In the genomic region with DNA sequence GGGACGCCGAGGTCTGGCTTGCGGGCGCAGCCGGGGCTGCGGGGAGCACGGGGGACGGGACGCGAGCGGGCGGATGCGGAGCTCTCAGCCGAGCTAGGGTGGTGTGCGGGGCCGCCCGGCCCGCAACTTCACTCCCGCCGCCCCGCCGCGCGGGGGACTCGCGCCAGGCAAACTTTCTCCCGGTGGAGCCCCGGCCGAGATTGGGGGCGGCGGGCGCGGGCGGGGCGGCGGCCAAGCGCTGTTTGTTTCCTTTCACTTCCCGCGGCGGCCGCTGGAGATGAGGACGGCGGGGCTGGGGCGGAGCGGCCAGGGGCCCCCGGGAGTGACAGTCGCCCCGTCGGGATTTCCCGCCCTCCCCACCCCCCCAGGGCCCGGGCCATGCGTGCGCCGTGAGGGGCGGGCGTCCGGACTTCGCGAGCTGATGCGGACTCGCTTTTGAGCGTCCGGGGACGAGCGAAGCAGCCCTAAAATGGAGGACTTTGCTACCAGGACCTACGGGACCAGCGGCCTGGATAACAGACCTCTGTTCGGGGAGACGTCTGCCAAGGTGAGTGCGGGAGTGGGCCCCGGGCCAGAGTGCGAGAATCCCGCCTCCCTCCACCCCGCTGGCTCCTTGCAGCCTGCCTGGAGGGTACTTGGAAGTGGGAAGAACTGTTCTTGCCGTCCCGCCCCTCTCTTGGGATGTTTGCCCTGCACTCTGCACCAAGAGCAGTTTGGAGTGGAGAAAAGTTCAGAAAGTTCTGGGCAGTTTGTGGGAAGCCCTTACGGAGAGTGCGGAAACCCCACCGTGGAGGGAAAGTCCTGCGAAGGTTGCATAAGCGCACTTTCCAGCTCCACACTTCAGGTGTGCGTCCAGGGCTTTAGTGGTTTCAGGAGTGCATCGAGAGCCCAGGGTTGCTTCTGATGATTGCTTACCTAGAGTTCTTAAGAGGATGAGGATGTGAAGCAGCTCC, we compare ENCODE assay signal across 8 mouse cellular contexts. TPM values are rescaled to one million over a fixed set of nuclear protein-coding genes. Genes with fewer than 3 reads are reported as not detected.
A peak's percentile ranks its signal among the peaks of the same experiment; 100 is the strongest.
DNase-seq lines count a peak whose midpoint lies in the region; ATAC-seq lines count a peak whose summit lies in the region.

No protein-coding gene starts in this region.

- H3K36me3 ChIP-seq in intestine, embryonic 16.5 days (ENCODE audit: control insufficient read depth, insufficient read depth, low read length) = no peaks in the 10 kb centered on the region
- H3K36me3 ChIP-seq in neural tube, embryonic 12.5 days = no peaks in the 10 kb centered on the region

- peak overlapping the region; percentile 89 for H3K9ac ChIP-seq in intestine, embryonic 16.5 days (ENCODE audit: low read depth, low read length)
- H3K9ac ChIP-seq in neural tube, embryonic 12.5 days = peak overlapping the region; percentile 77

- H3K4me1 ChIP-seq in intestine, embryonic 16.5 days (ENCODE audit: control insufficient read depth, insufficient read depth, low read length) = peaks cover 11% of the 10 kb centered on the region; the same call in 1 of the 2 replicates
- peaks cover 9% of the 10 kb centered on the region; the same call in 1 of the 2 replicates for H3K4me1 ChIP-seq in neural tube, embryonic 12.5 days

- H3K27ac ChIP-seq in intestine, embryonic 16.5 days (ENCODE audit: low read length) = peak overlapping the region; percentile 60
- 0 out of 2 replicates have a peak overlapping the region, but pooled peaks have one; percentile 7 for H3K27ac ChIP-seq in neural tube, embryonic 12.5 days

- ATAC-seq in activated CD4-positive, CD25-positive, alpha-beta regulatory T cell, adult 4 months = peak; percentile 41
- ATAC-seq in intestine, embryonic 16.5 days = peak; percentile 89
- peak; percentile 78 for ATAC-seq in neural tube, embryonic 12.5 days (ENCODE audit: low FRiP score, low read depth)

- H3K9me3 ChIP-seq in intestine, embryonic 16.5 days (ENCODE audit: control insufficient read depth, low read length) = peaks cover 4% of the 10 kb centered on the region
- H3K9me3 ChIP-seq in neural tube, embryonic 12.5 days = peaks cover 5% of the 10 kb centered on the region; the same call in 1 of the 2 replicates

- peak overlapping the region; percentile 63 for H3K4me2 ChIP-seq in intestine, embryonic 16.5 days (ENCODE audit: low read depth, low read length)
- H3K4me2 ChIP-seq in neural tube, embryonic 12.5 days (replicated peaks) = peak overlapping the region; percentile 88

- intact Hi-C loops in gastrocnemius, postnatal 36 days (cut with DNase I) = loop anchor here (5.0 kb wide), 1 partner anchor 104 kb away; the partner anchor contains the start of gene Crot

- under 1% methylated on average over 69 of the region's 83 CpGs for WGBS in intestine, embryonic 16.5 days
- under 1% methylated on average over 63 of the region's 83 CpGs for WGBS in neural tube, embryonic 12.5 days

- peak overlapping the region; percentile 93 for H3K4me3 ChIP-seq in intestine, embryonic 16.5 days (ENCODE audit: low read length)
- H3K4me3 ChIP-seq in neural tube, embryonic 12.5 days = peak overlapping the region; percentile 86

- DNase-seq in A20 (ENCODE audit: low read depth, low spot score) = peak; percentile 81
- peak; percentile 26 to 39 for DNase-seq in cerebellum, postnatal 4 days (ENCODE audit: low spot score in 2 of 2)
- peak; percentile 24 to 40 for DNase-seq in gastrocnemius, postnatal 36 days
- peak; percentile 93 to 95 for DNase-seq in lung, adult 18-20 months
- DNase-seq in testis, postnatal 14 days (ENCODE audit: low spot score) = peak; percentile 62

- H3K27me3 ChIP-seq in intestine, embryonic 16.5 days (replicated peaks; ENCODE audit: control insufficient read depth, insufficient read depth, low read length) = 0 out of 2 replicates have a peak, but pooled peaks cover 3% of the 10 kb centered on the region
- H3K27me3 ChIP-seq in neural tube, embryonic 12.5 days (replicated peaks) = 0 out of 2 replicates have a peak, but pooled peaks cover 2% of the 10 kb centered on the region

RNA-seq across cellular contexts. Expression of gene Tmem243, which starts 0.7 kb away (rescaled TPM):
- polyA plus RNA-seq in activated CD4-positive, CD25-positive, alpha-beta regulatory T cell, adult 4 months (2017; shearing (Covaris generic)) = 10 to 100 TPM; 34.2 to 45.0 TPM
- 1 to 10 TPM; 5.6 to 8.8 TPM for total RNA-seq in gastrocnemius, postnatal 36 days (2021)
- 5.3 and 10.5 TPM in 2 replicates for polyA plus RNA-seq in intestine, embryonic 16.5 days (2015; fragmentation: Nextera tagmentation; extraction: Ambion mirVana)
- polyA plus RNA-seq in neural tube, embryonic 12.5 days (2016; fragmentation: Nextera tagmentation; extraction: Ambion mirVana) = 19.2 and 21.0 TPM in 2 replicates

Comparison
In these comparisons a context has a peak if more than half of its experiments do, and no peak if none do; other contexts are left out.
1. Peak in every context shown above with its lines: DNase-seq, ATAC-seq, H3K4me3 ChIP-seq and H3K27ac ChIP-seq.
2. DNase-seq: peak in every context shown above with its lines; median percentile 94 in lung, adult 18-20 months; 81 in A20; 62 in testis, postnatal 14 days; 32 in cerebellum, postnatal 4 days; 32 in gastrocnemius, postnatal 36 days.